Comparison of ENCODE assay signal across 17 mouse cellular contexts in the genomic region with DNA sequence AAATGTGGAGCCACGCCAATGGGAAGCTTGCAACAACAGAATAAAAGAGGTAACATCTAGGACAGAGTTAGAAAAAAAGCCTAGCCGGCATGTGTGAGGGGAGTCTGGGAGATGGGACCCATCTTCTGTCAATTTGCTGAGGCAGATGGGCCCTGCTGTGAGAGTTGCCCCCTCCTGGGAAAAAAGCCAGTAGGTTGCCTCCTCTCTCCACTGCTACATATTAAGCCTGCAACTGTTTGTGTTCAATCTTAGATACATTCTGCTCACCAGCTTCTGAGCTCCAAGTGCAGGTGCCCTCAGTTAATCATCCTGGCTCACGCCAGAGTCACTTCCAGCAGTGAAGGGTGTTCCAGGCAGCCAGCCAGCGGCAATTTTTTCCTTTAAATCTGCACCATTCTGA. TPM values are rescaled to one million over a fixed set of nuclear protein-coding genes. Genes with fewer than 3 reads are reported as not detected.
DNase-seq lines count a peak whose midpoint lies in the region; ATAC-seq lines count a peak whose summit lies in the region.
"Had no signal": no experiment of that assay in that cellular context is flagged by ENCODE, and none has a peak within 500 bp of the region (broad histone marks: within the 10 kb centered on the region; RNA-seq: fewer than 3 reads in every experiment).

No protein-coding gene starts in this region.

- peaks cover 39% of the 10 kb centered on the region for H3K36me3 ChIP-seq in hindbrain, embryonic 12.5 days
- H3K36me3 ChIP-seq in hindbrain, embryonic 10.5 days, result peaks cover 60% of the 10 kb centered on the region

- H3K4me2 ChIP-seq in hindbrain, embryonic 12.5 days (replicated peaks), result no peak overlapping the region
- H3K4me2 ChIP-seq: liver, embryonic 12.5 days had no signal

- 82% methylated on average over 4 of the region's 4 CpGs for WGBS in hindbrain, embryonic 12.5 days
- WGBS in hindbrain, embryonic 10.5 days, result 84% methylated on average over 4 of the region's 4 CpGs

- H3K4me3 ChIP-seq in hindbrain, embryonic 12.5 days, result no peak overlapping the region
- no peak overlapping the region for H3K4me3 ChIP-seq in hindbrain, embryonic 10.5 days
- H3K4me3 ChIP-seq: heart, adult 2 months; liver, embryonic 12.5 days had no signal

- no peak overlapping the region for H3K9ac ChIP-seq in hindbrain, embryonic 12.5 days
- H3K9ac ChIP-seq: liver, embryonic 12.5 days had no signal

- H3K9me3 ChIP-seq in hindbrain, embryonic 12.5 days (replicated peaks), result no peaks in the 10 kb centered on the region
- H3K9me3 ChIP-seq in hindbrain, embryonic 10.5 days, result no peaks in the 10 kb centered on the region
- H3K9me3 ChIP-seq: liver, embryonic 12.5 days had no signal

- H3K27me3 ChIP-seq in hindbrain, embryonic 12.5 days, result 0 out of 2 replicates have a peak, but pooled peaks cover 3% of the 10 kb centered on the region
- H3K27me3 ChIP-seq in hindbrain, embryonic 10.5 days (ENCODE audit: insufficient read depth, poor library complexity, severe bottlenecking), result peaks cover 8% of the 10 kb centered on the region; the same call in 1 of the 2 replicates

- no peak for DNase-seq in hindbrain, embryonic 10.5 days (ENCODE audit: low spot score)
- DNase-seq in testis, postnatal 14 days (ENCODE audit: low spot score), result peak; percentile 29
- no peak for DNase-seq in testis, postnatal 10 days (ENCODE audit: low spot score)
- DNase-seq in layer of hippocampus, adult 18-20 months (ENCODE audit: low spot score in 2 of 2), result peak; percentile 37 to 67
- DNase-seq in kidney, postnatal 25 days, result no peak
- DNase-seq in spleen, postnatal 4 days (ENCODE audit: low spot score in 2 of 2), result no peak
- DNase-seq: embryo, embryonic 11 days; heart, adult 2 months; heart, postnatal 10 days; kidney, postnatal 10 days; right cerebral cortex, postnatal 25 days had no signal

- peaks cover 8% of the 10 kb centered on the region for H3K4me1 ChIP-seq in hindbrain, embryonic 12.5 days
- H3K4me1 ChIP-seq in hindbrain, embryonic 10.5 days (replicated peaks), result peaks cover 8% of the 10 kb centered on the region
- H3K4me1 ChIP-seq: liver, embryonic 12.5 days had no signal

- ATAC-seq in hindbrain, embryonic 12.5 days (ENCODE audit: low FRiP score), result no peak
- ATAC-seq: intestine, embryonic 16.5 days; liver, embryonic 12.5 days; lung, postnatal 0 days had no signal

- peak overlapping the region; percentile 52; the same call in 1 of the 2 replicates for H3K27ac ChIP-seq in hindbrain, embryonic 12.5 days
- H3K27ac ChIP-seq in hindbrain, embryonic 10.5 days, result no peak overlapping the region
- H3K27ac ChIP-seq: heart, adult 2 months; liver, embryonic 12.5 days had no signal

RNA-seq across cellular contexts. Expression of a gene that starts 18.6 kb away (rescaled TPM):
- 1.3 and 2.8 TPM in 2 replicates for polyA plus RNA-seq in hindbrain, embryonic 12.5 days (2016; fragmentation: Nextera tagmentation; extraction: Ambion mirVana)
- polyA plus RNA-seq in hindbrain, embryonic 10.5 days (2016; fragmentation: Nextera tagmentation; extraction: Ambion mirVana), result 0.35 and 0.90 TPM in 2 replicates
- total RNA-seq in layer of hippocampus, adult 18-20 months (2021), result not detected
- total RNA-seq: gastrocnemius, adult 18-20 months; heart, postnatal 10 days had no signal
- polyA plus RNA-seq: intestine, embryonic 16.5 days; liver, embryonic 12.5 days; lung, postnatal 0 days; thymus, postnatal 0 days had no signal

RNA-seq across cellular contexts. Expression of a gene that starts 29.2 kb away (rescaled TPM):
- polyA plus RNA-seq in hindbrain, embryonic 12.5 days (2016; fragmentation: Nextera tagmentation; extraction: Ambion mirVana), result 2.4 and 2.7 TPM in 2 replicates
- 0.46 and 1.6 TPM in 2 replicates for polyA plus RNA-seq in hindbrain, embryonic 10.5 days (2016; fragmentation: Nextera tagmentation; extraction: Ambion mirVana)
- not detected for total RNA-seq in layer of hippocampus, adult 18-20 months (2021)

RNA-seq across cellular contexts. Expression of a gene that starts 31.6 kb away (rescaled TPM):
- 177 and 185 TPM in 2 replicates for polyA plus RNA-seq in hindbrain, embryonic 12.5 days (2016; fragmentation: Nextera tagmentation; extraction: Ambion mirVana)
- 193 and 219 TPM in 2 replicates for polyA plus RNA-seq in hindbrain, embryonic 10.5 days (2016; fragmentation: Nextera tagmentation; extraction: Ambion mirVana)
- total RNA-seq in layer of hippocampus, adult 18-20 months (2021), result 1 to 10 TPM; 3.8 to 6.8 TPM

RNA-seq across cellular contexts. Expression of a gene that starts 41.0 kb away (rescaled TPM):
- not detected in 2 replicates for polyA plus RNA-seq in hindbrain, embryonic 12.5 days (2016; fragmentation: Nextera tagmentation; extraction: Ambion mirVana)
- polyA plus RNA-seq in hindbrain, embryonic 10.5 days (2016; fragmentation: Nextera tagmentation; extraction: Ambion mirVana), result not detected in 2 replicates
- total RNA-seq in layer of hippocampus, adult 18-20 months (2021), result not detected
- total RNA-seq: gastrocnemius, adult 18-20 months; heart, postnatal 10 days had no signal
- polyA plus RNA-seq: intestine, embryonic 16.5 days; liver, embryonic 12.5 days; lung, postnatal 0 days; thymus, postnatal 0 days had no signal

RNA-seq across cellular contexts. Expression of a gene that starts 50.3 kb away (rescaled TPM):
- 48.6 and 61.6 TPM in 2 replicates for polyA plus RNA-seq in hindbrain, embryonic 12.5 days (2016; fragmentation: Nextera tagmentation; extraction: Ambion mirVana)
- 12.6 and 29.0 TPM in 2 replicates for polyA plus RNA-seq in hindbrain, embryonic 10.5 days (2016; fragmentation: Nextera tagmentation; extraction: Ambion mirVana)
- total RNA-seq in layer of hippocampus, adult 18-20 months (2021), result 10 to 100 TPM; 29.6 to 36.9 TPM

Comparison
In these comparisons a context has a peak if more than half of its experiments do, and no peak if none do; other contexts are left out.
1. DNase-seq: peak in testis, postnatal 14 days (single experiment) and layer of hippocampus, adult 18-20 months (2 of 2); none in hindbrain, embryonic 10.5 days (single experiment), testis, postnatal 10 days (single experiment), kidney, postnatal 25 days (0 of 2) and spleen, postnatal 4 days (0 of 2).